Mouse (Mus musculus) stomach, adult 2 months (tissue): ENCODE data around the gene Gm28042. TPM values are rescaled to one million over a fixed set of nuclear protein-coding genes. Genes with fewer than 3 reads are reported as not detected.

Experiments
- polyA plus RNA-seq: library from polyadenylated mRNA; depleted of rRNA; stranded (reverse); fragments of >200 nt; gene quantifications from 2 replicates; pipeline ENCODE4 v1.2.3, GENCODE M21; 2012; rRNA removed

The Gm28042 gene
- polyA plus RNA-seq: 2.3 and 5.4 TPM in 2 replicates

GRCm38 (mm10) chr2:120026984-120027949, at the start of gene Gm28042, which contains the start of gene Jmjd7:
Gene Gm28042 (plus strand): TSS chr2:120027493.
Gene Jmjd7 (plus strand): TSS chr2:120027483.

DNA sequence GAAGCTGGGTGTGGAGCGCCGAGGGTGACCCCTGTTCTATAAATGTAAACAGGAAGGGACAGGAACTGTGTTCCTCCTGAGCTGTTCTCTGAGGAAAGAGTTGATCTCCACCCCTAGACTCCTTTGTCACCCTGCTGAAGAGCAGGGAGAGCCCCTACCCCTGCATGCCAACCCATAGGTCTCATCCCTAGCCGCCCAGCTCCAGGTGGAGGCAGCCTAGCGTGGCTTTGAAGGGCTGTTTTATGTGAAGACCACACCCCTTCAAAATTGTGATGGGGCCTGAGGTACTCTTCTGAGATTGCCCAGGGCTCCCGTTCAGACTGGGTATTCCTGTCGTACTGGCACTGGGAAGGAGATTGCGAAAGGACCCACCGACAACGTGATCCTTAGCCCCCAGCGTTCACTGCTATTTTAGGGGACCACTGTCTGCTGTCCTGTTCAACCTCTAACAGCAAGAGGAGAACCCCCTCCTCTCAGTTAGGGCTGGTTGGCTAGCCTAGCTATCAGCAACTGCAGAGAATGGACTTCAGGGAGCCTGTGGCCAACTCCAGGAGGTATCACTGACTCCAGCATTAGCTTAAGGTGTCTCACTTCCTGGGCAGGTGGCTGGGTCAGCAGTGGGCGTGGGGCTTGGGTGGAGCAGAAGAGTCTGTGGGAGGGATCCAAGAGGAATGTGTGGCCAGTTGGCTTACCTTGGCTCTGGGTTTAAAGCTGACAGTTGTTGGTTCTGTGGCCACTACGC, 5.6 kb downstream of the Gm28042 start, which contains the start of gene Pla2g4b:
Pla2g4b (plus strand) TSS at position 692 of the 742 bp plus-strand sequence.

Other genes with a start within 250 kb of the Gm28042 start
- 14.0 and 14.1 TPM in 2 replicates for gene Rpap1, start 240.0 kb upstream of the Gm28042 start, polyA plus RNA-seq
- gene Tyro3, start 229.8 kb upstream of the Gm28042 start, polyA plus RNA-seq: 18.0 and 21.9 TPM in 2 replicates
- gene Mga, start 130.3 kb upstream of the Gm28042 start, polyA plus RNA-seq: 1.4 and 3.3 TPM in 2 replicates
- 3.8 and 4.6 TPM in 2 replicates for gene Mapkbp1, start 54.8 kb upstream of the Gm28042 start, polyA plus RNA-seq
- gene Jmjd7, start within 50 bp of the Gm28042 start, polyA plus RNA-seq: 6.9 and 9.7 TPM in 2 replicates
- gene Pla2g4b, start 5.9 kb downstream of the Gm28042 start, polyA plus RNA-seq: 22.4 and 28.4 TPM in 2 replicates
- 14.9 and 19.6 TPM in 2 replicates for gene Ehd4, start 127.1 kb downstream of the Gm28042 start, polyA plus RNA-seq
- 7.1 and 7.2 TPM in 2 replicates for gene Pla2g4e, start 217.8 kb downstream of the Gm28042 start, polyA plus RNA-seq